Mouse (Mus musculus) R1 (cell line): ENCODE data around the gene Creb3l2.

Source experiments
- DNase-seq: peaks from one replicate; pipeline ENCODE4 v3.0.0-alpha.2; 2018; ENCODE audit warnings: low read depth, low spot score

Creb3l2 gene

DNA sequence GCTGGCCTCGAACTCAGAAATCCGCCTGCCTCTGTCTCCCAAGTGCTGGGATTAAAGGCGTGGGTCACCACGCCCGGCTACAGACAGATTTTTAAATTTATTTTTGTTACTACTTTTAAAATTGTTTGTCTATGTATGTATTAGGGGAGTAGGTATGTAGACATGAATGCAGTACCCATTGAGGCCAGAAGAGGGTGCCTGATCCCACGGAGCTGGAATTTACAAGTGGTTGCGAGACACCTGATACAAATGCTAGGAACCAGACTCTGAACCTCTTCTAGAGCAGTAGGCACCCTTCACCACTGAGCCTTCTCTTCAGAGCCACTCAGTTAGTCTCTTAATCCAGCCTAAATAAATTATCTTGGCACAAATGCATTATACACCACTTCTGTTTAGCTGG is 70.6 kb downstream of the Creb3l2 start:
- peak; percentile 77 for DNase-seq

DNA sequence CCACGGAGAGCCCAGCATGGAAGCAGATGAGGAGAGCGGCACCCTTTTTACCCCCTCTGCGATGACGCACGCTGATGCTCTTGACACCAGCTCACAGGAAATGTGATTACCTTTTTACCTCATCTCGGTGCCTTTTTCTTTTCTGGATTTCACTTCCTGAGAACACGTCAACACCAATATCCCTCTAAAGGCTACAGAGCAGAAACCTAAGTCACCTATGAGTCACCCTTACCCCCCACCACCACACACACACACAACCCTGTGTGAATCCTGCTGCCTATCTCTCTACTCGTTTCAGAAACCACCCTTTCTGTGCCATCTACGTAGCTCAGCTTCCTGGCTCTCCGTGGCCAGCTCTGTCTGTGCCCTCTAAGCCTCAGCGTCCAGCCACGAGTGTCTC is 71.4 kb downstream of the Creb3l2 start:
- no peak for DNase-seq

DNA sequence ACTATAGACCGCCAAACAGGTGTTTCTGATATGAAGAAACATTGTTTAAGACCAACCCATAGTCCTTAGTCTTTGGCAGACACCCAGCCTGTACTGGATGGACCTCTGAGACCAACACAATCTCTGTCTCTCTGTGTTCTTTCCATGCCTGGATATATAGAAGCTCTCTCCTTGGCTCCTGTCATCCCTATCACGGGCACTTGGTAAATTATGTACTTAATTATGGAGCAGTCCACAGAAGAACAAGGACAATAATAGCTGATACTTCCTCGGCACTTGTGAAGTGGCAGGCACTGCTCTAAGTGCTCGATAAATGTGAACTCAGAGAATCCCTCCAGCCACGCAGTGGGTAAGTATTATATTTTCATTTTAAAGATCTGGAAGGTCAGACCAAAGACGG is 72.2 kb downstream of the Creb3l2 start:
- DNase-seq = no peak

DNA sequence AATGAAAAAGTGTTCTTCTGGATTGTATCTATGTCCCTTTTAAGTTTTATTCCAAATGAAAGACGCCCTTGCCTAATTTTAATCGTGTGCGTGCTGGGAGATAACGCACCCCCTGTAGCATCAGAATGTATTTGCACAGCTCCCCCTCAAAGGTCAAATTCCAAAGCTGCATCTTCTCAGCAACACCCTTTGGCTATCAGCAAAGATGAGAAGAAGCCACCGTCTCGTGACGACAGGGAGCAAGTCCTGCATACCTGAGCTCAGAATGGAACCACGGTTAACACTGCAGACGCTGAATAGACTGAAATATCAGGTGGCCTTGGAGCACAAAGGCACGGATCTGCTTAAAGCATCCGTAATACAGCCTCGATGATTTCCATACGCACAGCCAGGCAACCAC is 73.7 kb downstream of the Creb3l2 start:
- peak; percentile 44 for DNase-seq

DNA sequence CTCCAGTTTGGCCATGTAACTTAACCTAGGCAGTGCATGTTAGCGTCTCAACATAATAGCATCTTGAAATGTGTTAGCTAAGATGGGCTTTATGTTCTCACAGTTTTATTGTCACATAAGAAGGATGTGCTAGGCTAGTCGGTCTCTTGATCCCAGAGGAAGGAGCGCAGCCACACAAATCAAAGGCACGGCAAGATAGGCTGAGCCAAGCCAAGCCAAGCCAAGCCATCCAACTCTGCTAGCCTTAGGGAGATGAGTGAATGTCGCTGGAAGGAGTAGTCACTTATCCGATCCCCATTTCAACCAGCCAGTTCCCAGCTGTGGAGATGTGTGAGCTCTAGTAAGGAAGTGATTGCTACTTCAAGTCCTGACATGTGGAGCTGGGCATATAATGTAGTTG is 75.0 kb downstream of the Creb3l2 start:
- no peak for DNase-seq

DNA sequence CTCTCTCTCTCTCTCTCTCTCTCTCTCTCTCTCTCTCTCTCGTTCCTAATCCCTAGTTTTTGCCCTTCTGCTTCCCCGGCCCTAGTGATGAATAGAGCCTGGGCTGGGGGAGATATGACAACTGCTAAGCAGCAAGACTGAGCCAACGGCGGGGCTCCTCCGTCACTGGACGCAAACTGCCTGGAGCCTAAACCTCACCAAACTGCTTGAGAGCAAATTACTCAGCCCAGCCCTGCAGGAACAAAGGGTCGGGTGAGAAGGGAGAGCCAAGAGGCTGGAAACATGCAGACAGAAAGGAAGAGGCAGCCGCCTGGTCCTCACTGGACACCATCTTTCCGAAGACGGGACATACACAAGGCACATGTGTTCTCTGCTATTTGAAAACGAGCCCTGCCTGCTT is 76.8 kb downstream of the Creb3l2 start:
- no peak for DNase-seq

DNA sequence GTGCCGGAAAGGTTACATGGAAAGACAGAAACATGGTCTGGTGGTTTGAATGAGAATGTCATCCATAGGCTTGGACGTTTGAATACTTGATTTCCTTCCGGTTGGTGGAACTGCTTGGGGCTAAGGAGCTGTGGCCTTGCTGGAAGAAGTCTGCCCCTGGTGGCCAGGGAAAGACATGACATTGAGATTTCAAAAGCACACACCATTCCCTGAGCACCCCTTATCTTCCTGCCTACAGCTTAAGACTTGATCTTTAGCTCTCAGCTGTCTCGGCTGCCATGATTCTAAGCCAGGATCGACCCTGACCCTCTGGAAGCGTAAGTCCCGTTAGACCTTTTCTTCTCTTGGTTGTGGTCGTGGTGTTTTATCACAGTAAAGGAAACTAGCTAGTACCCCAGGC is 77.6 kb downstream of the Creb3l2 start:
- peak; percentile 87 for DNase-seq

DNA sequence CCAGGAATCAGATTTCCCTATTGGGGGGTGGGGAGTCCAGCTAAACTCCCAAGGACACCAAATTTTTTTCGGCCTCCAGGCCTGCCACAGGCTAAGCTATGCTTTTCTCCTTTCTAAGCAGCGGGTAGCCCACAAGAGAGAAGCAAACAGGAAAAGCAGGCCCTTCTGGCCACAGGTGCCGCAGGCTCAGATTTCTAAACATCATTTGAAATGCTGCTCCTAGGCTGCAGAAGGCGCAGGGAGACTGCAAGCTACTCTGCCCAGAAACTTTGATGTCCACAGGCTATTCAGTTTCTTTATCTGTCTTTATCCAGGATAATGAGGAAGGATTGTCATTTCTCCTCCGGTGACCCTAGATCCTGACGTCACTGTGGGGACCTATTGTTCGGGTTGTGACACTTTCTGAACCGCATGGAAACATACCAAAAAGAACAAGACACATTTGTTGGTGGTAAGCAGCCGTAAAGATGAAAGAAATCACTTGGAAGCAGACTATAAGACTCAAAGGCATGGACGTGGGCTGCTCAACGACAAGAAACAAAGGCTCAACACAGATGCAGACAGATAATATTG is 81.0 kb downstream of the Creb3l2 start:
- DNase-seq = no peak

DNA sequence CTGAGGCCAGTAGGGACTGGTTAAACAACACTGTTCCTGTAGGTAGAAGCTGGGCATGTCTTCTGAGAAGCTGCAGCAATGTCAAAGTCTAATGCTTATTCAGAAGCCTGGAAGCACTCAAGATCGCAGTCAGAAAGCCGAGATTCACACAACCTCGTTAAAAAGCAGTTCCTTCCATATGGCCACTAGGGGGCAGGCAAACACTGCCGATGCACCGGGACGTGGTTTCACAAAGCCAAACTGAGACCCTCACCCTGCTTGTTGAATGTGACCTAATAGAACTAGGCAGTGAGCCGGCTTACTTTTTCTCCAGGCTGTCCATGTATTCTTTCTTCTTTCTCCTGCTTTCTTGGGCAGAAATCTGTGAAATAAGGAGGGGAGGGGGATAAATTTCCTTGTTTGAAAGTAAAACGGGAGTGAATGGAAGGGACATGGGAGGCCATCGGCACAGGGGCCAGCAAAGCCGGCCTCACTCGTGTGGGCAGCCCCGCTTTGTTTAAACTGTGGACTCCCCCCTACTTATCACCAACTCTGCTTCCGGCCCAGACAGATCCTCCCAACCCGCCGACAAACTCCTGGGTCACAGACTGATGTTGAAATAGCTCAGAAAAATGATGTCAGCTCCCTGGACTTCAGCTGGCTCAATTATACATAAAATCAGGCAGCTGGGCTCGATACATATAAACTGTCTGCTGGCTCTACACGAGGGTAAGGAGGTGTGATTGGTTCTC is 87.3 kb downstream of the Creb3l2 start:
- peak; percentile 84 for DNase-seq

DNA sequence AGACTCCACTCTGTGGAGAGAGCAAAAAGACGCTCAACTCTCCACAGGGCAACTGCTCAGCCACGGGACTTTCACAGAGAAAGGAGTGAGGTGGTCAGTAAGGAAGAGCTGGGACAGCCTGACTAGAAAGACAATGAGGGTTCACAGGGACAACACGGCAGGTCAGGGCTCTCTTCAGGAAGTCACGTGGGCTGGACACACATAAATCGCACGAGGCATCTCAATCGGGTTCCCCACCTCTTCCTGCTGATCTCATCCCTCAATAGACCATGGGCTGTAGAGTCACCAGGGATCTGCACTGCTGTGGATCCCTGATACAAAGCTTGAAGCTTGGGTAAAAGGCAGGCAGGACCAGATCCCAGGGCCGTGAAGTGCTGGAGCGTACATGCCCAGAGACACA is 88.3 kb downstream of the Creb3l2 start:
- no peak for DNase-seq

DNA sequence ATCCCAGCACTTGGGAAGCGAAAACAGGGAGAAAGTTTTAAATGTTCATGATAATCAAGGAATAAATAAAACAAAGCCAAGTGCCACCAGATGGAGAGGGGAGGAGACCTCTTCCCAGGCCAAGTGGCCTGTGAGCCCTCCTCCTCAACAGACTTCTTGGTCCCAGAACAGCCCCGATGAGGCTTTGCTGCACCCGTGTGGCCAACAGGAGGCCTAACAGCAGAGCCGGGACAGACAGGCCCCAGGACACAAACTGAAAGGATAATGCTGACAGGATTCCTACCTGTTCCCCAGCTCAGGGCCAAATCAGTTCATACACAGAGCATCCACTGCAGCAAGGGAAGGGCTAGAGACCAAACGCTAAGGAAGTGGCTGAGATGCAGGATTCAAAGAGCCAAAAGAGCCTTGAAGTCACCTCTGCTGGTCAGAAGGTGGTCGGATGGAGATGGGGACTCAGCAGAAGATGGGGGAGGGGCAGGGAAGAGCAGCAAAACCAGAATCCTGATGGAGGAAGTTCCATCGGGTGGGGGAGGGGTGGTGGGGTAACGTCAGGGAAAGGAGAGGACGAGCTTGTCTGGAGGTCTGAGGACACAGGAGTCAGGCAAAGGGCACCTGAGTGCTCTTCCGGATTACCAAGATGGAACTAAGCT is 90.1 kb downstream of the Creb3l2 start:
- peak; percentile 91 for DNase-seq

DNA sequence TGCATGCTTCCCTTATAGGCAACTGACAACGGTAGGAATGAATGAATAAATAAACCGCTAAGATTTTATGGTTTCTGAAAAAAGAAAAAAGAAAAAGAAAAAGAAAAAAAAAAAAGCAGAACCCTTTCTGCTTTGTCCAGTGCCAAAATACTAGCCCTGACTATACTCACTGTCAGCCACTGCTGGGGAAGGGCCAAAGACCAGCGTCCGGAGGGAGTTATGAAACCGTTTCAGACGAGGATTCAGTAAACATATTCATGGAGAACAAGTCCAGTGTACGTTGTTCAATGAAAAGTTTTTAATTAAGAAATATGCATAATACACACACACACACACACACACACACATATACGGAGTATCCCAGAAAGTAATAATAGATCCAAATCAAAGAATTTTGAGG is 91.6 kb downstream of the Creb3l2 start:
- no peak for DNase-seq

DNA sequence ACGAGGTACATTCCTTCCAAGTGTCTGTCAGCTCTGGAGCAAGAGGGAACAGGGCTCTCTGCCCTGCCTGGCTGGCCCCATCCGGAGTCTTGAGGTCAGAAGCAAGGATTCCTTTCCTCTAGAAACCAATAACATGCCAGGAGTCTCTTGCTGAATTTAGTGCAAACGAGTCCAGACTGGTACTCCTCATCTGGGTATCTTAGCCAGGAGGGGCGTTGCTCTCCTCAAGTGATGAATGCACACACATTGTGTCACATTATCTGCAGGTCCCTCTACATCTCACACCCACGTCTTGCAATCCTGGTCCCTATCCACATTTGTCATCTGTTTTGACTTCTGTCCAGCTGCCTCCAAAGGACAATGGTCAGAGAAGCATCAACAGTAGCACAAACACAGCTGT is 94.3 kb downstream of the Creb3l2 start:
- no peak for DNase-seq

DNA sequence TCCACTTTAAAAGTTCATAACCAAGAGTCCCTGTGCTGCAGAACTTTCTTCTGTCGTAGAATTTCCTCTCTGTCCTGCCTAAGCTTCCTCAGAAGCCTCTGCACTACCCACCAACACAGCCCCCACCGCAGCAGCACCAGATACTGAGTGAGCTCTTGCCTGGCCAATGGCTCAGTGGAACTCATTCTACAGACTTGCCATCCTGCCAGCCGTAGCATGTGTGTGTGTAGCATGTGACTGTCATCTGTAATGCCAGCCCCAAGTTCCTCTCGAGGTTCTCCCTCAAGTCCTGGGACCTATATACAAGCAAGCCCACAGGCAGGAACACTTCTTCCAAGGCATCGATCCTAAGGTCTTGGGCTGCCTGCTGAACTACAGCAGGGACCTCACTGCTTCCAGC is 103.9 kb downstream of the Creb3l2 start:
- DNase-seq = no peak

DNA sequence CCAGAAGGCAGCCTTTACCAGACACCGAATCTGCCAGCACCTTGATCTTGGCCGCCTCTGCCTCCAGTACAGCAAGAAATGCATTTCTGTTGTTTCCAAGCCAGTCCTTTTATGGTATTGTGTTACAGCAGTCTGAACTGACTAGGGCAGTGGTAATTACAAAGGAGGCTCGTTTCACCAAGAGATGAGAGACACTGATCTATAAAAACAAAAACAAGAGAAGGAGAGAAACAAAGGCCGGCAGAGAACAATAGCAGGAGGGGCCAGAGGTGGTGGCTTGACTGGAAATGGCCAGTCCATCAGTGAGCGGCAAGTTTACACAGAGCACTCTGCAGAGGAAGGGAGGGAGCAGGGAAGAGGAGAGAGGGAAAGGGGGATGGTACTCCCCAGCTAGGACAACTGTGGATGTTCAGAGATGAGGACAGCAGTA is 105.1 kb downstream of the Creb3l2 start:
- DNase-seq = peak; percentile 80

DNA sequence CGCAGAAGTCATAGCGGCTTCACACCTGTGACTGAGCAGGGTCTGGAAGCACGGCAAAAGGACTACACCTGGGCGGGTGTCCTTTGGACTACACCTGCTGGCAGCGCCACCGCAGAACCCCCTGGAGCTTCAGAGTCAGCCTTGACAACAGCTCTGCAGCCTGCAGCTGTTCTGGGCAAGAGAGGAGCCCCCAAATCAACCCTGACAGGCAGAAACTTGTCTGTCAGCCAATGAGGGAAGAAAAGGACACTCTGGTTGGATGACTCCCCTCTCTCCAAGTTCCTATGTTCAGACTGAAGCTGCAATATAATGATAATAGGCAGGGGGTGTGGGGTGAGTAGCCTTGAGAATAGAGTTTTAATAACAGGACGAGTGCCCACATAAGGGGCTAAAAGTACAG is 105.6 kb downstream of the Creb3l2 start:
- DNase-seq = no peak

DNA sequence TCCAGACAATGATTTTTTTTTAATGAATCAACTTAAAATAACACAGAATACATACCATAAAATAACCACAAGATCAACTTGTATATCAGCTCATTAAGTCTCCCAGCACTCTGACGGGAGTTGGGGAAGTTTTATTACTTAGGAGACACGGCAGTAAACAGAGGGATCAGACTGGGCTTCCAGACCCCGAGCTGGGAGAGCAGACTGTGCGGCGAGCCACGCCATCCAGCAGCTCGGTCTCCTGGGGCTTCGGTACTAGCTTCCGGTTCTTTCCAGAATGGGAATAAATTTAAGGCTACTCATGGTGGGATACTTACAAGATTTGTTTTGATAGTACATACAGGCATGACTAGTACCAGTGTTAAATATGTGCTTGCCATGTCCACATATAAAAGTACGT is 109.1 kb downstream of the Creb3l2 start:
- no peak for DNase-seq

DNA sequence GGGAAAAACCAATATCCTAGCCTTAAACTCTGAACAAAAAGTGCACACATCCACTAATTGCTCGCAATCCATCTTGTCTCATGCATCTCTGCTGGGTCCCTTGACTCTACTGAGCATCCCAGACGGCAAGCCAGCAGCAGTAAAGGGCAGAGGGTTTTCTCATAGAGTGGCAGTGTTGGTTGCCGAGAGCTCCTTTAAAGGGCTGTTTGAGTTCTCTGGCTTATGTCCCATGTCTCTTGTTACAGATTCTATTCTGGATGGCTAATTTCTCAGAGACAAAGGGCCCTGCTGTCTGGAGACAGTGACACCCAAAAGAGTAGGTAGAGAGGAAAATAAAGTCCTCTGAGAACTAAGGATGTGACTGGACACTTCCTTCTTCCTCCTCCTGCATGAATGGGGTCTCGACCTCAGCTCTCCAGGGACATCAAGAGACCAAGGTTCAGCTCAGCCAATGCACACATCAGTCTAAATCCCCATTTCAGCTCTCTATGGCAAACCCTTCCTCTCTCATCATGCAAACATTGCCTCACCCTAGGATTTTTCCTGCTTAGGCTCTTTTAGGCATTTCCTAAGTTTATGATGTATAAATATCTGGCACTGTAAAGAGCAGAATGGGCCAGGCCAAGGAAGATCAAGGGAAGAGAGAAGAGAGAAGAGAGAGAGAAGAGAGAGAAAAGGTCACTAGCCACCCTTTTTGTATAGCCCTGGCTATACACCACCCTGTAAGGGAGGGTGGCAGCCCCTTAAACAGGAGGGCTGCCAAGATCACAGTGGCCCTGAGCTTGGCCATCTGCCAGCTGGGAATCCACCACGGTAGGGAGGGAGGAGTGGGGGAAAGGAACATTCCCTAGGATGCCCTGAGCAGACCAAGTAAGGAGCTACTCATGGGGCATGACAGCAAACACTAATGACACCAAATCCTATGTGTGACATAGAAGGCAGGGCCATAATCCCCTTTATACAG is 111.8 kb downstream of the Creb3l2 start:
- DNase-seq = no peak

DNA sequence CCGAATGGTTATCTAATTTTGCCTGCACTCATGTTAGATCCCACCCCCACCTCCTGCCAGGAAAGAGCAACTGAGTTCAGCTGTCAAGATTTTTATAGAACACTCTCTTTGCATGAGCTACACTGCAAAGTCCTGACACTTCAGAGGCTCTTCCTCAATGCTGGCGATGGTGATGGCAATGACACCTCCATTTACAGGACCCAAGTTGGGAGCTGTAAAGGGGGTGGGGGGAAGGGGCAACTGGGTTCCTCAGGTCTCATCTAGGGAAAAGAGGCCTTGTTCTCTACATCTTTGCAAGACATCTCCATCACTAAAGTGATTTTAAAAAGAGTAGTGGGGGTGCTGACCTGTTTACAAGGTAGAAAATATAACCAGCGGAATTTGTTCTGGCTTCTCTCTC is 112.6 kb downstream of the Creb3l2 start:
- DNase-seq = no peak

DNA sequence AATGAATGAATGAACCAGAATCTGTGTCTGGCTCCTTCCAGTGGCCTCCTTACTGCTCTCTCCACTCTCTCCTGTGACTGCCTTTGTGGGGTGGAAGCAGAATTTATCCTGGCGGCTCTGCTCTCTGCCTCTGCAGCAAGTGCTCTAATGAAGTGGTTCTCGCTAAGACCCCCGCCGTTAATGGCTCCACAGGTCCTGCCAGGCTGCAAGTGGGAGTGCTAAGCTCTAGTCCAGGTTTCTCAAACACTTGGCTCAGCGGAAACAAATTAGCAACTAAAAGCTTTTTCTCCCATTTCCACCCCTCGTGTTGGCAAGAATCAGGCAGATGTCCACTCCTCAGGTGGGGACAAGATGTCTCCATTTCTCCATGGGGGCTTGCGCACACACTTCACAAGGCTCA is 113.3 kb downstream of the Creb3l2 start:
- peak; percentile 20 for DNase-seq

DNA sequence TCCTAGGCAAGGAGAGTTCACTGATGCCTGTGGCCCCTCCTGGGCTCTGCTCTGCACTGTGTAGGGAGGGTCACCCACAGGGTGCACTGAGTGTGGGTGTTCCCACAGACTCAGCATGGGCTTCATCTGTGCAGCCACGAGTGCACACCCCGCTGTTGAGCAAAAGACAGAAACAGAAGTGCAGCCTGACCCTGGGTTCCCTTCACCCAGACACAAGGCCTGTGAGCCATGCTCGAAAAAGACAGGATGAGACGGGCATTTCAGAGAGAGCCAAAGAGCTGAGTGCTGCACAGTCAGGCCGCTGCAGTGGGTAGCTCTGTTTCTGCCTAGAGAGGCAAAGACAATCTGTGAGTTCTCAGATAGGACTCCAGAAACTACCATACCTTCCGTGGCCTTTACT is 114.4 kb downstream of the Creb3l2 start:
- no peak for DNase-seq

DNA sequence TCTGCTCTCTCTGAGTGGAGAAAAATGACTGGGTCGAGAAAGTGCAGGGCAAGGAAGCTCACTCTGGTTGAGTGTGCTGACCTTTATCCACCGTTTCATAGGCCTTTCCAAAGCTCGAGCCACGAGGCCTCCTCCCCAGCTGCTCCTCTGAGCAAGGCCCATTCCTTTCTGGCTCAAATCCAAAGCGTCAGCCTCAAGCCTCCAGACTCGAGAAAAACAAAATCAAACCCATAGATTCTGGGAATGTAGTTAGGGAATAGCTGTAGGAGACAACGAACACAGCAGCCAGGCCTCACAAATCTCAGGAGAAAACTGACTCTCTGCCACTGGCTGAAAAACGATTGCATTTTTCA is 115.4 kb downstream of the Creb3l2 start:
- no peak for DNase-seq
